ENCODE assay signal across 15 mouse cellular contexts in genomic region chr5:151409282-151409681, GRCm38 (mm10). TPM values are rescaled to one million over a fixed set of nuclear protein-coding genes. Genes with fewer than 3 reads are reported as not detected.
DNase-seq lines count a peak whose midpoint lies in the region; ATAC-seq lines count a peak whose summit lies in the region.
"Had no signal": no experiment of that assay in that cellular context is flagged by ENCODE, and none has a peak within 500 bp of the region (broad histone marks: within the 10 kb centered on the region; RNA-seq: fewer than 3 reads in every experiment).

No protein-coding gene starts in this region.

- no peak for DNase-seq in forebrain, embryonic 11.5 days (ENCODE audit: low spot score)
- no peak for DNase-seq in forebrain, embryonic 10.5 days (ENCODE audit: extremely low spot score, low spot score)
- DNase-seq in liver, embryonic 11.5 days (ENCODE audit: low spot score) = no peak
- no peak for DNase-seq in heart, postnatal 36 days
- DNase-seq: cerebellum, adult 2 months; embryo, embryonic 11 days; heart, postnatal 10 days; kidney, adult 18-20 months; lung, postnatal 14 days had no signal

- no peak overlapping the region for H3K9ac ChIP-seq in forebrain, embryonic 11.5 days (ENCODE audit: low read length)
- no peak overlapping the region for H3K9ac ChIP-seq in liver, embryonic 16.5 days (ENCODE audit: low read depth, low read length)
- H3K9ac ChIP-seq in liver, embryonic 11.5 days (ENCODE audit: low read depth, low read length) = no peak overlapping the region
- no peak overlapping the region for H3K9ac ChIP-seq in midbrain, embryonic 13.5 days (replicated peaks)
- no peak overlapping the region for H3K9ac ChIP-seq in stomach, embryonic 15.5 days

- ATAC-seq in forebrain, embryonic 11.5 days (replicated peaks; ENCODE audit: low FRiP score) = peak; percentile 71
- no peak for ATAC-seq in liver, embryonic 16.5 days (ENCODE audit: low read depth)
- ATAC-seq in liver, embryonic 11.5 days (replicated peaks; ENCODE audit: low FRiP score) = no peak
- peak; percentile 77 for ATAC-seq in midbrain, embryonic 13.5 days
- no peak for ATAC-seq in stomach, embryonic 15.5 days (ENCODE audit: insufficient read depth, low FRiP score, low read depth)
- ATAC-seq in erythroblast, adult 5-6 weeks (replicated peaks; ENCODE audit: low FRiP score, poor library complexity, severe bottlenecking) = no peak

- no peak overlapping the region for H3K4me3 ChIP-seq in forebrain, embryonic 11.5 days (ENCODE audit: low read depth, low read length)
- H3K4me3 ChIP-seq in forebrain, embryonic 10.5 days = no peak overlapping the region
- H3K4me3 ChIP-seq in liver, embryonic 16.5 days (ENCODE audit: low read depth, low read length) = no peak overlapping the region
- no peak overlapping the region for H3K4me3 ChIP-seq in liver, embryonic 11.5 days (ENCODE audit: low read depth, low read length)
- H3K4me3 ChIP-seq in midbrain, embryonic 13.5 days (replicated peaks) = no peak overlapping the region
- no peak overlapping the region for H3K4me3 ChIP-seq in stomach, embryonic 15.5 days (replicated peaks)

- intact Hi-C loops in heart, postnatal 36 days (cut with DNase I) = no loop called here

- H3K9me3 ChIP-seq in forebrain, embryonic 11.5 days (ENCODE audit: control insufficient read depth, low read length) = no peaks in the 10 kb centered on the region
- no peaks in the 10 kb centered on the region for H3K9me3 ChIP-seq in forebrain, embryonic 10.5 days
- no peaks in the 10 kb centered on the region for H3K9me3 ChIP-seq in liver, embryonic 16.5 days (replicated peaks; ENCODE audit: control insufficient read depth, low read length)
- H3K9me3 ChIP-seq in liver, embryonic 11.5 days (ENCODE audit: control insufficient read depth, low read length) = no peaks in the 10 kb centered on the region
- no peaks in the 10 kb centered on the region for H3K9me3 ChIP-seq in midbrain, embryonic 13.5 days
- no peaks in the 10 kb centered on the region for H3K9me3 ChIP-seq in stomach, embryonic 15.5 days

- H3K4me2 ChIP-seq in forebrain, embryonic 11.5 days (ENCODE audit: low read depth, low read length, severe bottlenecking) = no peak overlapping the region
- no peak overlapping the region for H3K4me2 ChIP-seq in liver, embryonic 16.5 days (ENCODE audit: low read depth, low read length)
- no peak overlapping the region for H3K4me2 ChIP-seq in liver, embryonic 11.5 days
- H3K4me2 ChIP-seq in midbrain, embryonic 13.5 days (replicated peaks) = no peak overlapping the region
- no peak overlapping the region for H3K4me2 ChIP-seq in stomach, embryonic 15.5 days

- H3K36me3 ChIP-seq in forebrain, embryonic 11.5 days (ENCODE audit: control insufficient read depth, insufficient read depth, low read length) = no peaks in the 10 kb centered on the region
- no peaks in the 10 kb centered on the region for H3K36me3 ChIP-seq in forebrain, embryonic 10.5 days (replicated peaks)
- H3K36me3 ChIP-seq in liver, embryonic 16.5 days (ENCODE audit: control insufficient read depth, insufficient read depth) = no peaks in the 10 kb centered on the region
- no peaks in the 10 kb centered on the region for H3K36me3 ChIP-seq in liver, embryonic 11.5 days (ENCODE audit: control insufficient read depth, insufficient read depth, low read length)
- no peaks in the 10 kb centered on the region for H3K36me3 ChIP-seq in midbrain, embryonic 13.5 days
- no peaks in the 10 kb centered on the region for H3K36me3 ChIP-seq in stomach, embryonic 15.5 days

- no peak overlapping the region for H3K27ac ChIP-seq in forebrain, embryonic 11.5 days (ENCODE audit: low read depth, low read length)
- no peak overlapping the region for H3K27ac ChIP-seq in forebrain, embryonic 10.5 days
- H3K27ac ChIP-seq in liver, embryonic 16.5 days (ENCODE audit: low read length) = peak overlapping the region; percentile 77
- H3K27ac ChIP-seq in liver, embryonic 11.5 days (ENCODE audit: low read depth, low read length) = no peak overlapping the region
- H3K27ac ChIP-seq in midbrain, embryonic 13.5 days = peak overlapping the region; percentile 80
- H3K27ac ChIP-seq in stomach, embryonic 15.5 days = peak overlapping the region; percentile 73

- 0% methylated on average over 1 of the region's 1 CpGs for WGBS in forebrain, embryonic 11.5 days
- 17% methylated on average over 1 of the region's 1 CpGs for WGBS in forebrain, embryonic 10.5 days
- 45% methylated on average over 1 of the region's 1 CpGs for WGBS in liver, embryonic 16.5 days (ENCODE audit: insufficient replicate concordance)
- WGBS in liver, embryonic 11.5 days = 38% methylated on average over 1 of the region's 1 CpGs
- 12% methylated on average over 1 of the region's 1 CpGs for WGBS in midbrain, embryonic 13.5 days
- 7% methylated on average over 1 of the region's 1 CpGs for WGBS in stomach, embryonic 15.5 days

- no peaks in the 10 kb centered on the region; the same call in 1 of the 2 replicates for H3K4me1 ChIP-seq in forebrain, embryonic 11.5 days (replicated peaks; ENCODE audit: control insufficient read depth, insufficient read depth, low read length)
- peaks cover 19% of the 10 kb centered on the region for H3K4me1 ChIP-seq in forebrain, embryonic 10.5 days
- H3K4me1 ChIP-seq in liver, embryonic 16.5 days (ENCODE audit: control insufficient read depth, low read depth, low read length) = peaks cover 16% of the 10 kb centered on the region
- H3K4me1 ChIP-seq in liver, embryonic 11.5 days (replicated peaks; ENCODE audit: control insufficient read depth, insufficient read depth, low read length) = peaks cover 12% of the 10 kb centered on the region
- H3K4me1 ChIP-seq in midbrain, embryonic 13.5 days (replicated peaks) = peaks cover 31% of the 10 kb centered on the region
- no peaks in the 10 kb centered on the region for H3K4me1 ChIP-seq in stomach, embryonic 15.5 days

- H3K27me3 ChIP-seq in forebrain, embryonic 11.5 days (ENCODE audit: control insufficient read depth, insufficient read depth, low read length) = no peaks in the 10 kb centered on the region
- H3K27me3 ChIP-seq in forebrain, embryonic 10.5 days (ENCODE audit: poor library complexity, severe bottlenecking) = no peaks in the 10 kb centered on the region; the same call in 1 of the 2 replicates
- no peaks in the 10 kb centered on the region for H3K27me3 ChIP-seq in liver, embryonic 16.5 days (ENCODE audit: control insufficient read depth, insufficient read depth, low read depth, low read length)
- H3K27me3 ChIP-seq in liver, embryonic 11.5 days (replicated peaks; ENCODE audit: control insufficient read depth, insufficient read depth, low read length) = no peaks in the 10 kb centered on the region
- H3K27me3 ChIP-seq in midbrain, embryonic 13.5 days = no peaks in the 10 kb centered on the region
- H3K27me3 ChIP-seq in stomach, embryonic 15.5 days (replicated peaks) = no peaks in the 10 kb centered on the region

RNA-seq across cellular contexts. Expression of gene Gm42906, which starts 18.7 kb away (rescaled TPM):
- polyA plus RNA-seq in forebrain, embryonic 11.5 days (2014; fragmentation: Nextera tagmentation; extraction: Ambion mirVana) = not detected in 2 replicates
- not detected in 2 replicates for polyA plus RNA-seq in forebrain, embryonic 10.5 days (2016; fragmentation: Nextera tagmentation; extraction: Ambion mirVana)
- not detected in 2 replicates for polyA plus RNA-seq in liver, embryonic 16.5 days (2015; fragmentation: Nextera tagmentation; extraction: Ambion mirVana)
- not detected in 2 replicates for polyA plus RNA-seq in liver, embryonic 11.5 days (2014; fragmentation: Nextera tagmentation; extraction: Ambion mirVana)
- polyA plus RNA-seq in midbrain, embryonic 13.5 days (2015; fragmentation: Nextera tagmentation; extraction: Ambion mirVana) = not detected in 2 replicates
- not detected in 2 replicates for polyA plus RNA-seq in stomach, embryonic 15.5 days (2015; fragmentation: Nextera tagmentation; extraction: Ambion mirVana)
- 1 to 10 TPM; 2.8 to 4.4 TPM for total RNA-seq in heart, postnatal 36 days (2021)
- not detected in 2 replicates for total RNA-seq in erythroblast, adult 5-6 weeks (2015; ENCODE audit: low replicate concordance)
- not detected in 2 replicates for total RNA-seq in erythroblast, adult 5-6 weeks (2017; ENCODE audit: low replicate concordance)
- total RNA-seq: layer of hippocampus, adult 8-10 months had no signal
- polyA plus RNA-seq: cerebellum, adult 2 months; limb, embryonic 14.5 days had no signal

Comparison
In these comparisons a context has a peak if more than half of its experiments do, and no peak if none do; other contexts are left out.
1. H3K27ac ChIP-seq: peak in liver, embryonic 16.5 days (single experiment), midbrain, embryonic 13.5 days (single experiment) and stomach, embryonic 15.5 days (single experiment); none in forebrain, embryonic 11.5 days (single experiment), forebrain, embryonic 10.5 days (single experiment) and liver, embryonic 11.5 days (single experiment).
2. ATAC-seq: peak in forebrain, embryonic 11.5 days (single experiment) and midbrain, embryonic 13.5 days (single experiment); none in liver, embryonic 16.5 days (single experiment), liver, embryonic 11.5 days (single experiment), stomach, embryonic 15.5 days (single experiment) and erythroblast, adult 5-6 weeks (single experiment).